In the genomic region with DNA sequence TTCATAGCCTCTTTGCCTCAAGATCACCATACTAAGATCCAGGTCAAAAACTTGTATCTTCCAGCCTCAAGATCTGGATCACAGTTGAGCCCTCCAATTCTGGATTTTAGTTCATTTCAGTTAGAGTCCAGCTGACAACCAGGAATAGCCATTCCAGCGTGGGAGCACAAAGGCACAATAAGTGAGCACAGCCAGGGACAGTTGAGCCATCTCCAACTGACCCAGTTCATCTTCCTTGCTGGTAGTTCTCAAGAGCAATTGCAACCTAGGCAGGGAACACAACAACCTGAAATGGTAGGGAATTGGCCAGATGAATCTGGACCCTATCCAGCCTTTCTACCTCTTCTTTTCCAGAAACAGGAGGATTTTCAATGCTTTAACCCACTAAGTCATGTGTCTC, we compare ENCODE assay signal across 21 mouse cellular contexts. TPM values are rescaled to one million over a fixed set of nuclear protein-coding genes. Genes with fewer than 3 reads are reported as not detected.
"Had no signal": no experiment of that assay in that cellular context is flagged by ENCODE, and none has a peak within 500 bp of the region (broad histone marks: within the 10 kb centered on the region; RNA-seq: fewer than 3 reads in every experiment).

No protein-coding gene starts in this region.

- H3K4me1 ChIP-seq: liver, embryonic 13.5 days; liver, embryonic 15.5 days; lung, embryonic 15.5 days; midbrain, embryonic 12.5 days; neural tube, embryonic 12.5 days; stomach, embryonic 15.5 days had no signal

- DNase-seq: liver, embryonic 13.5 days; liver, postnatal 0 days; lung, adult 2 months; lung, postnatal 14 days; lung, postnatal 36 days; midbrain, embryonic 14.5 days; right cerebral cortex, postnatal 25 days; thymus, adult 18-20 months; thymus, postnatal 14 days; thymus, postnatal 36 days had no signal

- H3K4me3 ChIP-seq: liver, embryonic 13.5 days; liver, embryonic 15.5 days; lung, embryonic 15.5 days; megakaryocyte, embryonic 14.5 days; midbrain, embryonic 12.5 days; neural tube, embryonic 12.5 days; stomach, embryonic 15.5 days had no signal

- ATAC-seq: liver, postnatal 0 days; lung, postnatal 0 days had no signal

- H3K9ac ChIP-seq: liver, embryonic 13.5 days; liver, embryonic 15.5 days; liver, postnatal 0 days; lung, embryonic 15.5 days; midbrain, embryonic 12.5 days; neural tube, embryonic 12.5 days; stomach, embryonic 15.5 days had no signal

- H3K27me3 ChIP-seq: liver, embryonic 13.5 days; liver, embryonic 15.5 days; lung, embryonic 15.5 days; midbrain, embryonic 12.5 days; neural tube, embryonic 12.5 days; stomach, embryonic 15.5 days had no signal

- H3K27ac ChIP-seq: liver, embryonic 13.5 days; liver, embryonic 15.5 days; lung, embryonic 15.5 days; macrophage; midbrain, embryonic 12.5 days; neural tube, embryonic 12.5 days; stomach, embryonic 15.5 days; stomach, postnatal 0 days had no signal

RNA-seq across cellular contexts. Expression of a gene that starts 6.2 kb away (rescaled TPM):
- total RNA-seq: megakaryocyte progenitor cell, adult 5-6 weeks; monocyte, adult 5-6 weeks had no signal
- polyA plus RNA-seq: macrophage had no signal
